Mouse (Mus musculus): Measurements from ENCODE around the gene Rad17. TPM values are rescaled to one million over a fixed set of nuclear protein-coding genes. Genes with fewer than 3 reads are reported as not detected.

Gene Rad17
- polyA plus RNA-seq, 1 experiment: 39.7 TPM

DNA sequence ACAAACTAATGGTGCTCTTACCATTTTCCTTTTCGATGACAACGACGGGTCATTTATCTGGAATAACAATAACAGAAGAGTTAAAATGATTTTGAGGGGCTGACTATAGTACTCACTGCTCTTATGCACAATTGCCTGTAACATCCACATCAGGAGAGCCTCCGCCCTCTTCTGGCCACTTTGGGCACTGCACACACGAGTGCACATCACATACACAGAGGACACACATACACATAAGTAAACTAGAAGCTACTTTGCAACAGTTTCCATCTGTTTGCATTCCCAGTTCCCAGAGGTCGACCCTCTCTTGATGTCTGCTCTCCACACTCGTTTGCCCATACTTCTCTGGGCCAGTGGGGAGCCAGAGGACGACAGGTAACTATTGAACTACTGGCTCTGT is 43.1 kb downstream of the Rad17 start:
- Histone ChIP-seq H3K4me3 (ENCODE audit: low read depth, low read length) (no peak overlapping the region), H3K9ac (ENCODE audit: low read depth, poor library complexity, severe bottlenecking) (no peak overlapping the region), H3K9me3 (replicated peaks; ENCODE audit: control insufficient read depth, insufficient read depth, low read length, poor library complexity, severe bottlenecking) (no peaks in the 10 kb centered on the region), H3K27ac (ENCODE audit: insufficient read depth, low read length) (no peak overlapping the region), H3K27me3 (ENCODE audit: control insufficient read depth, insufficient read depth, low read length, poor library complexity, severe bottlenecking) (no peaks in the 10 kb centered on the region), H3K36me3 (ENCODE audit: control insufficient read depth, insufficient read depth, low read length, poor library complexity, severe bottlenecking) (no peaks in the 10 kb centered on the region), H3K4me1 (ENCODE audit: control insufficient read depth, insufficient read depth, low read length) (no peaks in the 10 kb centered on the region)
- TF ChIP-seq CTCF (IDR thresholded peaks at IDR 0.05; ENCODE audit: low read depth, low read length) (peak; percentile 44), EP300 (IDR thresholded peaks at IDR 0.05; ENCODE audit: insufficient read depth, low read depth, low read length) (no peak), POLR2A (IDR thresholded peaks at IDR 0.05; ENCODE audit: insufficient read depth, low read length) (no peak)

DNA sequence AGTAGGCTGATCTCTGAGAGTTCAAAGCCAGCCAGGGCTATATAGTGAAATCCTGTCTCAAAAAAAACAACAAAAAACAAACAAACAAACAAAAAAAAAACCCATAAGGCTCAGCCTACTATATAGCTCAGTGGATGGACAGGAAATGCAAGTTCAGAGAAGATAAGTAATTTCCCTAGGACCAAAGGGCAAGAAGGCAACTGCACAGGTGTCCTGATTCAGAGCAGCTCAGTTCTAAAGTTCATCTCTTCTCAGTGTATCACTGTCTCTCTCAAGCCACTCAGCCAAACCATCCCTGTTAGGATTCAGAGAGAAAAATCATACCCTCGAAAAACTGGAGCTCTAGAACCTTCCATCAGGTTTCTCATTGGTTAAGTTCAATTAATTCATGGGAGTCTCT is 45.0 kb downstream of the Rad17 start:
- no peak overlapping the region for H3K27ac ChIP-seq (ENCODE audit: insufficient read depth, low read length)
- H3K9ac ChIP-seq (ENCODE audit: low read depth, poor library complexity, severe bottlenecking): no peak overlapping the region
- H3K4me3 ChIP-seq (ENCODE audit: low read depth, low read length): no peak overlapping the region
- peaks cover 2% of the 10 kb centered on the region for H3K4me1 ChIP-seq (ENCODE audit: control insufficient read depth, insufficient read depth, low read length)
- no peak for TF ChIP-seq CTCF (IDR thresholded peaks at IDR 0.05; ENCODE audit: low read depth, low read length)
- TF ChIP-seq EP300 (IDR thresholded peaks at IDR 0.05; ENCODE audit: insufficient read depth, low read depth, low read length): no peak
- TF ChIP-seq POLR2A (IDR thresholded peaks at IDR 0.05; ENCODE audit: insufficient read depth, low read length): no peak
- H3K36me3 ChIP-seq (ENCODE audit: control insufficient read depth, insufficient read depth, low read length, poor library complexity, severe bottlenecking): no peaks in the 10 kb centered on the region
- H3K9me3 ChIP-seq (replicated peaks; ENCODE audit: control insufficient read depth, insufficient read depth, low read length, poor library complexity, severe bottlenecking): no peaks in the 10 kb centered on the region
- H3K27me3 ChIP-seq (ENCODE audit: control insufficient read depth, insufficient read depth, low read length, poor library complexity, severe bottlenecking): no peaks in the 10 kb centered on the region

DNA sequence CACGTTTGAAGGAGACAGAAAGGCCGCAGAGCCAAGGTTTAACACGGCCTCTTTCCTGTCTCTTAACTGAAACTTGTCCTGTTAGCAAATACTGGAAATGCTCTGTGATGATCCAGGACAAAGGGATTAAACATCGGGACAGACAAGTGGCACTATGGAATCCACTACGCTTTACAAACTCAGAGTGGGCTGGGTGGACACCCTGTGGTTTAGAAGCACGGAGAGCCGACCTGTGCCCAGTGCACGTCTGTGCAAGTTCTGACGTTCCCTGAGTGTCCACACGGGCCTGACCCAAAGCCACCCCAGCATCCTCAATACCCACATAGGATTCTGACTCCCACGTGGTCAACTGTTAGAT is 47.1 kb downstream of the Rad17 start:
- Histone ChIP-seq H3K27me3 (ENCODE audit: control insufficient read depth, insufficient read depth, low read length, poor library complexity, severe bottlenecking) (no peaks in the 10 kb centered on the region), H3K9ac (ENCODE audit: low read depth, poor library complexity, severe bottlenecking) (no peak overlapping the region), H3K27ac (ENCODE audit: insufficient read depth, low read length) (no peak overlapping the region), H3K36me3 (ENCODE audit: control insufficient read depth, insufficient read depth, low read length, poor library complexity, severe bottlenecking) (no peaks in the 10 kb centered on the region), H3K4me3 (ENCODE audit: low read depth, low read length) (no peak overlapping the region), H3K9me3 (replicated peaks; ENCODE audit: control insufficient read depth, insufficient read depth, low read length, poor library complexity, severe bottlenecking) (no peaks in the 10 kb centered on the region), H3K4me1 (ENCODE audit: control insufficient read depth, insufficient read depth, low read length) (peaks cover 2% of the 10 kb centered on the region)
- TF ChIP-seq EP300 (IDR thresholded peaks at IDR 0.05; ENCODE audit: insufficient read depth, low read depth, low read length) (no peak), CTCF (IDR thresholded peaks at IDR 0.05; ENCODE audit: low read depth, low read length) (no peak), POLR2A (IDR thresholded peaks at IDR 0.05; ENCODE audit: insufficient read depth, low read length) (no peak)

DNA sequence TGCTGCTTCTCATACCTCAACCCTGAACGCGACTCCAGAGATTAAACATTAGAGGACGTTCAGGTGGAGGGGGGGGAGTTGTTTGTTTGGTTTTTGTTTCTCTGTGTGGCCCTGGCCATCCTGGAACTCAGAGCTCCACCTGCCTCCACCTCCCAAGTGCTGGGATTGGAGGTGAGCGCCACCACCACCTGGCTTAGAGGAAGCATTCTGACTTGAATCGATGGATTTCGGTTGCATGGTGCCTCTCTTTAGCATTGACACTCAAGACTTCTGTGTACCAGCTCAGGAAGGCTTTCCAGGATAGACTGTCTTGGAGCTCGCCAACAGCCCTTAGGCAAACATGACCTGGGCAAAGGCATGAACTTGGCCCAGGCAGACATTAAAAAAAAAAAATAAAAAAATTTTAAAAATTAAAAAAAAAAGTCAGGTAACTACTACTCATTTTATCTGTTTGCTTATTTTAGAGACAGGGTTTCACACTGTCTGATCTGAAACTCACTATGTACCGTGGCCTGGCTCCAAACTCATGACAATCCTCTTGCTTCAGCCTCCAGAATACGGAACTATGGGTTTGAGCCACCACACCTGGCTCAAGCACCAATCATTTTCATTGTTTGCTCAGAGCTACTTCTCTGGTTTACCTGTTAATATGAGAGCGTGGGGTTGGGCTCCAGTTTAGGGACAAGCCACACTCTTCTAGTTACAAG is 47.7 kb downstream of the Rad17 start:
- no peak for TF ChIP-seq CTCF (IDR thresholded peaks at IDR 0.05; ENCODE audit: low read depth, low read length)
- no peak for TF ChIP-seq POLR2A (IDR thresholded peaks at IDR 0.05; ENCODE audit: insufficient read depth, low read length)
- TF ChIP-seq EP300 (IDR thresholded peaks at IDR 0.05; ENCODE audit: insufficient read depth, low read depth, low read length): no peak
- Histone ChIP-seq H3K4me3 (ENCODE audit: low read depth, low read length) (no peak overlapping the region), H3K27me3 (ENCODE audit: control insufficient read depth, insufficient read depth, low read length, poor library complexity, severe bottlenecking) (no peaks in the 10 kb centered on the region), H3K4me1 (ENCODE audit: control insufficient read depth, insufficient read depth, low read length) (peaks cover 2% of the 10 kb centered on the region), H3K9me3 (replicated peaks; ENCODE audit: control insufficient read depth, insufficient read depth, low read length, poor library complexity, severe bottlenecking) (no peaks in the 10 kb centered on the region), H3K27ac (ENCODE audit: insufficient read depth, low read length) (no peak overlapping the region), H3K9ac (ENCODE audit: low read depth, poor library complexity, severe bottlenecking) (no peak overlapping the region), H3K36me3 (ENCODE audit: control insufficient read depth, insufficient read depth, low read length, poor library complexity, severe bottlenecking) (no peaks in the 10 kb centered on the region)

DNA sequence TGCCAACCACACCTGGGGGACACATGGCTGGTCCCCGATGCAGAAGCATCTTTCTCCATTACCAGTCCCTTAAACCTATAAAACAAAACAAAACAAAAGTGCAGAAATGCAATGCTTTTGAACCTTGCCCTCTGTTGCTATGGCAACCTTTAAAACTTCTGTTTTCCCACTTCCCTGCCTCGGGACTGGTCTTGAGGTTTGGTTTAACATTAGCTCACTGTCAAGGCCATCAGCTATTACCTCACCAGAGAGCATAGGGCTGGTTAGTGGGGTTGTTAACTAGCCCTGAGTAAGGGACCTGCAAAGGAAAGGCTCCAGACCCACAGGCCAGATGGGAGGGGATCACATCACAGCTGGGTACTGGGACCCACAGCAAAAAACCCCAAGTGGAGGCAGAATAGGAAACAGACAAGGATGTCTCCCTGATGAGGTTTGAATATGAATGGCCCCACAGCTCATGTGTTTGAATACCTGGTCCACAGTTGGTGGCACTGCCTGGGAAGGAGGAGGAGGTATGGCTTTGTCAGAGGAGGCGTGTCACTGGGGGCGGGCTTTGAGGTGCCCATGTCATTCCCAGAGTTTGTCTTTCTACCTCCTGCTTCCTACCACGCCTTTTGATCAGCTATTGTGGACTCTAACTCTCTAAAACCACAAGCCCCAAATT is 48.5 kb downstream of the Rad17 start:
- Histone ChIP-seq H3K9me3 (replicated peaks; ENCODE audit: control insufficient read depth, insufficient read depth, low read length, poor library complexity, severe bottlenecking) (no peaks in the 10 kb centered on the region), H3K4me1 (ENCODE audit: control insufficient read depth, insufficient read depth, low read length) (peaks cover 2% of the 10 kb centered on the region), H3K36me3 (ENCODE audit: control insufficient read depth, insufficient read depth, low read length, poor library complexity, severe bottlenecking) (no peaks in the 10 kb centered on the region), H3K27ac (ENCODE audit: insufficient read depth, low read length) (no peak overlapping the region), H3K9ac (ENCODE audit: low read depth, poor library complexity, severe bottlenecking) (no peak overlapping the region), H3K27me3 (ENCODE audit: control insufficient read depth, insufficient read depth, low read length, poor library complexity, severe bottlenecking) (no peaks in the 10 kb centered on the region), H3K4me3 (ENCODE audit: low read depth, low read length) (no peak overlapping the region)
- no peak for TF ChIP-seq POLR2A (IDR thresholded peaks at IDR 0.05; ENCODE audit: insufficient read depth, low read length)
- no peak for TF ChIP-seq CTCF (IDR thresholded peaks at IDR 0.05; ENCODE audit: low read depth, low read length)
- TF ChIP-seq EP300 (IDR thresholded peaks at IDR 0.05; ENCODE audit: insufficient read depth, low read depth, low read length): no peak

DNA sequence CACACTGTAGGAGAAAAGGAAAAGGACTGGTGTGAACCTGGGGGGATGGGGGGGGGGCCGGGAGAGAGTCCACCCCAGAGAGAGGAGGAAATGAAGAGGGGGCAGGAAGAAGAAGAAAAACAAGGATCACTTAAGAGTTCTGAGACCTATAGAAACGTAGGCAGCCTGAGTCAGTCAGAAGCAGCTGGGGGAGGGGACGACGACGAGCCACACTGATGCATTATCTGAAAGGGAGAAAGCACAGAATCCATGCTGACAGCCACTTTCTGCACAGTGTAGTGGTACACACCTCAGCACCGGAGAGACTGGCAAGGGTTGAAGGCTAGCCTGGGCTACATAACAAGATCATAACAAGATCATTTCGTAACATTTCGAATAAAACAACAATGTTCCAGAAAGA is 49.8 kb downstream of the Rad17 start:
- Histone ChIP-seq H3K9ac (ENCODE audit: low read depth, poor library complexity, severe bottlenecking) (no peak overlapping the region), H3K4me1 (ENCODE audit: control insufficient read depth, insufficient read depth, low read length) (peaks cover 2% of the 10 kb centered on the region), H3K27me3 (ENCODE audit: control insufficient read depth, insufficient read depth, low read length, poor library complexity, severe bottlenecking) (no peaks in the 10 kb centered on the region), H3K27ac (ENCODE audit: insufficient read depth, low read length) (no peak overlapping the region), H3K4me3 (ENCODE audit: low read depth, low read length) (no peak overlapping the region), H3K9me3 (replicated peaks; ENCODE audit: control insufficient read depth, insufficient read depth, low read length, poor library complexity, severe bottlenecking) (no peaks in the 10 kb centered on the region), H3K36me3 (ENCODE audit: control insufficient read depth, insufficient read depth, low read length, poor library complexity, severe bottlenecking) (no peaks in the 10 kb centered on the region)
- TF ChIP-seq CTCF (IDR thresholded peaks at IDR 0.05; ENCODE audit: low read depth, low read length): no peak
- TF ChIP-seq EP300 (IDR thresholded peaks at IDR 0.05; ENCODE audit: insufficient read depth, low read depth, low read length): no peak
- no peak for TF ChIP-seq POLR2A (IDR thresholded peaks at IDR 0.05; ENCODE audit: insufficient read depth, low read length)

Measured in ES-Bruce4 (cell line).